Mouse (Mus musculus) hindlimb bud, embryonic 11.5 days (tissue): ENCODE measurements around the gene Papss1.

Source experiments
- DNase-seq: peaks from one replicate; pipeline ENCODE4 v3.0.0-alpha.2; 2012; ENCODE audit warnings: low read depth, low spot score; ENCODE audit errors: extremely low spot score

Papss1 gene

GRCm38 (mm10) chr3:131630407-131631317 is 66.1 kb downstream of the Papss1 start:
- DNase-seq, result no peak

DNA sequence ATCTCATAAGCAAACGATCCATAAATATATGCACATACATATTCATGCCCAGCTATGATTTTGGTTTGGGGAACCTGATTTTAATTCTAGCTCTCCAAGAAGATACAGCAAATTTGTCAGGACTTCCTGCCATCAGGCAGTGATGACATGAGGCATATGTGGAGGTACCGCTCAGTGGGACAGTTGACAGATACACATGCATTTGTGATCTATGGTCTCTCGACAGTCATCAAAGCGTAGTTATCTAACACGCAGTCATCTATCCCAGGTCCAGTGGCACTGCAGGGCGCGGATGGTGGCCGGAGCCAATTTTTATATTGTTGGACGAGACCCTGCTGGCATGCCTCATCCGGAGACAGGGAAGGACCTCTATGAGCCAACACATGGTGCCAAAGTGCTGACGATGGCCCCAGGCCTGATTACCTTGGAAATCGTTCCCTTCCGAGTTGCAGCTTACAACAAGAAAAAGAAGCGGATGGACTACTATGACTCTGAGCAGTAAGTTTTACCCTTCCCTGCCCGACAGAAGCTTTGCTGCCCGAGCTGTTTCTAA is 66.8 kb downstream of the Papss1 start:
- DNase-seq, result no peak

DNA sequence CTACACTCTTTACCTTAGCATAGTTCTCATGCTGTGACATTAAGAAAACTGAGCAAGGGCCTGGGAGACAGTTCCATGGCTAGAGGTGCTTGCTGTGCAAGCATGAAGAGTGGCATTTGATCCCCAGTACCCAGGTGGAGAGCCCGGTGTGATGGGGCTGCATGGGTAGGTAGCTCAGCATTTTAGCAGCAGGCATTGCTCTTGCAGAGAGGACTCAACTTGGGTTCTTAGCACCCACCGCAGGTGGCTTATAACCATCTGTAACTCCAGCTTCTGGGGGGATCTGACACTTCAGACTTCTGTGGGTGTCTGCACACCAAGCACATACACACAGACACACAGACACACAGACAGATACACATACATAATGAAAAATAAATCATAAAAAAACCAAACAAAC is 69.5 kb downstream of the Papss1 start:
- DNase-seq, result no peak

- no peak for DNase-seq
Observed at GRCm38 (mm10) chr3:131636126-131636525, 71.6 kb downstream of the Papss1 start.

DNA sequence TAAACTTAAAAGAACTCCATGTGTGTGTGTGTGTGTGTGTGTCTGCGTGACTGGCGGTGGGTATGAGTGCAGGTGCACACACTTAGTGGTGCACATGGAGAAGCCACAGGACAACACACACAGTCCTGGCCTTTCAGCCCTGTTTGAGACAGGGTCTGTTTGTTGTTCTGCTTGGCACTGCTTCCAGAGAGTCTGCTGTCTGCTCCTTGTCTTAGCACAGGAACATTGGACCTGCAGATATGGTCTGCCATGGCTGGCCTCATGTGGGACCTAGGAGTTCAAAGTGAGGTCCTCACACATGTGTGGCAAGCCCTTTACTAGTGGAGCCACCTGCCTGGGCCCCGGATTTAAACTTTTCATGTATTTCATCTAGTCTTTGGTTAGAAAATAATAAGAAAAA is 72.4 kb downstream of the Papss1 start:
- DNase-seq, result no peak

- no peak for DNase-seq
Observed at GRCm38 (mm10) chr3:131637664-131638063, 73.1 kb downstream of the Papss1 start.

GRCm38 (mm10) chr3:131638216-131638615 is 73.6 kb downstream of the Papss1 start:
- no peak for DNase-seq

DNA sequence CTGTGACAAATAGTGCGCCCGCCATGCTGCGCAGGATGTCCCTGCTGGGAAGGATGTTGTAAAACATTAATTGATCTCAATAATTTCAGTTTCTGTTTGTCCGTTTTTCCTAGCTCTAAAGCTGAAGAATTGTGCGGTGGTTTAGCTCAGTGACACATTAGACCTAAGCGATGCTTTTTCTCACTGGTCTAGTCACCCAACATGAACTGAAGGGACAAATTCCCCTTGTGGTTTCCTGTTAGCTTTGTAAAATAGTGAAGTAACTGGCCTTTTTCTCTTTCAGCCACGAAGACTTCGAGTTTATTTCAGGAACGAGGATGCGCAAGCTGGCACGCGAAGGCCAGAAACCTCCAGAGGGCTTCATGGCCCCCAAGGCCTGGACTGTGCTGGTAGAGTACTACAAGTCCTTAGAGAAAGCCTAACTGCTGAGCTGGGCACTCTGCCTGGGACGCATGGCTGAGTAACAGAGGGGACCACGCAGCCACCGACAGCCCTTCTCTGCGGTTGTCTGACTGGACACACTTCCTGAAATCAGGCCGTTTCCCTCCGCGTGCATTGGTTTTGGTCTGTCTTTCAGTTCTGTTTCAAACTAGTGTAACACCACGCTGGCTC is 78.2 kb downstream of the Papss1 start:
- DNase-seq, result no peak

- no peak for DNase-seq
Observed at GRCm38 (mm10) chr3:131645203-131645602, 80.6 kb downstream of the Papss1 start.

- DNase-seq, result no peak
Observed at GRCm38 (mm10) chr3:131654366-131654765, 89.8 kb downstream of the Papss1 start.

DNA sequence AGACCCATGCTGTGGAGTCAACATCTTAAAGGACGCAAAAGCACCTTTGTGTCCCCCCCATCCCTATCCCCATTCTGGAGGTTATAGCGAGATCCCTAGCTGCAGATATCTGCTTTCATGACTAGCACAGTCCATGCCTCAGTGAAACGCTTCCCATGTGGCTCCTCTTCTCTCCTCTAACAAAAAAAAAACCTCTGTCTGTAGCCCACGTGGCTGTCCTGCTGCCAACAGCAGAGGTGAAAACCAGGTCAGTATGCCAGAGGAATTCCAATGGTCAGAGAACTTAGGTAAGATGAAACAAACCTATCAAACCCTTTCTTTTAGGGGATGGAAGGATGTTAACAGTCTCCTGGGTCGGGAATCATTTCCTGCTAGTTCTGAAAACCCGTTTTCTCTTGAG is 91.5 kb downstream of the Papss1 start:
- no peak for DNase-seq

GRCm38 (mm10) chr3:131660126-131660525 is 95.6 kb downstream of the Papss1 start:
- no peak for DNase-seq

DNA sequence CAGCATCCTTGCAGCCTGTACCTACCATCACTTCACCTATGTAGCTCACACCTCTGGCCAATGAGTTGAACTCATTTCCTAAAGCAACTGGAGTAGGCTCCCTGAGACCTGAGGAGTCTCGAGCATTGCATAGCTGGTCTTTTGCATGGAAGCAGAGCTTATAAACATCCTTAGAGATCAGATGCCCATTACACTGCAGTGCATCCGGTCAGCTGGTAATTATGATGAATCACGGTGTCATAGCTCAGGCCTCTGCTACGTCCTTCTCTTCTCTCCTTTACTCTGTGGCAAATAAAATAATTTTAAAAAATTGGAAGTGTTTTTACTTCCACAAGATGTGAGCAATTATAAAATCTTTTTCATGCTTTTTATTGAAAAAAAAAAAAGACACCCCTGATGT is 96.1 kb downstream of the Papss1 start:
- DNase-seq, result no peak

DNA sequence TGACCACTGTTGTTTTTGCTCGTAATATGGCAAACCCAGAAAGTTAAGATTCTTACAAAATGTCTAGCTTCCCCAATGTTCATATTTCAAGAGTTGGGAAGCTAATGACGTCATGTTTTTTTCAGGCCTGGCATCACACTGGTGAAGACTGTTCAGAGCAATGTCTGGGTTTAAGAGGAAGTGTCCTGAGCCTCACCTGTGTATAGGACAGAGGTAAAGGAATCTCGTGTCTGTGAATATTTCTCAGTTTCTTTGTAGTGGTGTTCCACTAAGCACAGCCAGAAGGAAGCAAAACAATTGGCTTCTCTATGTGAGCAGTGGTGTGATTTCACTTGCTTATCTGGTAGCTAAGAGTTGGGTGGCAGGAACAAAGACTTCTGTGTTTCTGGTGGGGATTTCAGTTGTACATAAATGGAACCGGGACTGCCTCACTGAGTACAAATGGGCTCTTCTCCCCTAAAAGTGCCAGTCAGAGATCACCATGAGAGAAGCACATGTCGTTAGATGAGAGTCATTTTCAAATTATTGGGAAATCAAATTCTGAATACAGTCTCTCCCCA is 98.1 kb downstream of the Papss1 start:
- DNase-seq, result no peak

DNA sequence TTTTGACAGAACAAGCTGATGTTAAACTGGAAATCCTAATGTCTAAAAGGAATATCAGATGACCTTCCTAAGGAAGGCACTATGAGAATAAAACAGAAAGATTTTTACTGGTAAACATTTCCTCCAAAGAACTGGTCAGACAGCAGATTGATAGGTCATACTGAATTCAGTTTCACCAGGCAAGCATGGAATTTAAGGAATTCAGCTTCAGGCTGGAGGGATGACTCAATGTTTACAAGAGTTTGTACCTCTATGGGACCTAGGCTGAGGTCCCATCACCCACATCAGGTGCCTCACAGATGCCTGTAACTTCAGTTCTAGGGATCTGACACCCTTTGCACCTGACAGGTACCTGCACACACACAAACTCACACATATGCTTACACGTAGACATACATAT is 105.3 kb downstream of the Papss1 start:
- no peak for DNase-seq

DNA sequence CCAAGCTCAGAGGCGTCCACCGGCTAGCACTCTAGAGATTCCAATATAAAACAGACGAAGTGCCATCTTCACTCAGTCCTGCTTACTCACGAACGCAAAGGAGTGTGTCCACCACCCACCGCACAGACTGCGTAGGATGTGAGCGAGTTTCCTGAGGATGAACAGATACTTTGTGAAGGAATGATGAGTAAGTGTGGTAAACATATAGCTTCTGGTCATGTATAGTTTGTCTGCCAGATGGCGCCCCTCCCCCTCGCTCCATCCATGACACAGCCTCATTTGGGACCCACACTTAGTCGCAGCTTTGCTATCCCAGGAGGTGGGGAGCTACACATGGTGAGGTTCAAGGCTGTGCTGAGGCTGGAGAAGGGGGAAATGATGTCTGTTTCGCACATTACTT is 121.5 kb downstream of the Papss1 start:
- no peak for DNase-seq

DNA sequence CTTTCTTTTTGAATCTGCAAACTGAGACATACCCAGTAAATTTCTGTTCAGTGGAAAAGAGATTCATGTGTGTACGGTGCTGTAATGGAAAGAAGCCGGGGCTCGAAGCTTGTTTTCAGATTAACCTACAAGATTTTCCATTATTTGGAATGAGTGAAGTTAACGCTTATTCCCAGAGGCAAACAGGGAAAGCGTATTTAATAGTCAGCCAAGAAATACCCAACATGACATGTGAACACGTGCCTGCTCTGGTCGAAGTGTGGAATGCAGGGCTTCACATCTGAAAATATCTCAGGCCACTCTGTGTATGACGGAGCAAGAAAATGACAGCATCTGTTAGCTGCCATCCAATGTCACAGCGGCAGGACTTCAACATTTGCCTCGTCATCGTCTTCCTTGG is 125.4 kb downstream of the Papss1 start:
- DNase-seq, result no peak

GRCm38 (mm10) chr3:131690543-131690942 is 126.0 kb downstream of the Papss1 start:
- DNase-seq, result no peak

DNA sequence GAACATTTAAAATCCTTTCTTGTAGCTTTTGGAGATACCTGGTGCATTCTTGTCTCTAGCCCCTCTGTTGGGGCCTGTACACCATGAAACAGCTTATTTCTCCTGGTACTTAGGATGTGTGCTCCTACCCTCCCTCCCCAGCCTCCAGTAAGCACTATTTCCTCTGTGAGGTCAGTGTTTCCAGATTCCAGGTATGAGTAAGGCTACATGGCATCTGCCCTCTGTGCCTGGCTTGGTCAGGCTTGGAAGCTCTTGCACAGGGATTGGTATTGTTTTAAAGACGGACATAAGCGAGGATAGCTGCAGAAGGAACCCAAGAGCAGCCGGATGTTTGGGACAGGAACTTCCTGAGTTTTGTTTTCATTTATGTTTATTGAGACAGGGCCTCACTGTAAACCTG is 126.6 kb downstream of the Papss1 start:
- DNase-seq, result no peak
